Mouse (Mus musculus) urinary bladder, postnatal 36 days (tissue): ENCODE results near the gene Hoxd9.
A peak's percentile ranks its signal among the peaks of the same experiment; 100 is the strongest.

Source experiments
- DNase-seq, 2 experiments: peaks; one replicate each; pipeline ENCODE4 v3.0.0; 2022; ENCODE audit warnings: low spot score in 2 of 2, mixed read lengths in 1 of 2

Gene Hoxd9

GRCm38 (mm10) chr2:74711721-74712621 lies 14.4 kb downstream of the Hoxd9 start, which contains the start of the genes Hoxd3 and Hoxd4:
Gene Hoxd3, plus strand, starts transcription at chr2:74711927.
Gene Hoxd4, plus strand, starts transcription at chr2:74711929.
- DNase-seq, result peak; percentile 61 to 72

DNA sequence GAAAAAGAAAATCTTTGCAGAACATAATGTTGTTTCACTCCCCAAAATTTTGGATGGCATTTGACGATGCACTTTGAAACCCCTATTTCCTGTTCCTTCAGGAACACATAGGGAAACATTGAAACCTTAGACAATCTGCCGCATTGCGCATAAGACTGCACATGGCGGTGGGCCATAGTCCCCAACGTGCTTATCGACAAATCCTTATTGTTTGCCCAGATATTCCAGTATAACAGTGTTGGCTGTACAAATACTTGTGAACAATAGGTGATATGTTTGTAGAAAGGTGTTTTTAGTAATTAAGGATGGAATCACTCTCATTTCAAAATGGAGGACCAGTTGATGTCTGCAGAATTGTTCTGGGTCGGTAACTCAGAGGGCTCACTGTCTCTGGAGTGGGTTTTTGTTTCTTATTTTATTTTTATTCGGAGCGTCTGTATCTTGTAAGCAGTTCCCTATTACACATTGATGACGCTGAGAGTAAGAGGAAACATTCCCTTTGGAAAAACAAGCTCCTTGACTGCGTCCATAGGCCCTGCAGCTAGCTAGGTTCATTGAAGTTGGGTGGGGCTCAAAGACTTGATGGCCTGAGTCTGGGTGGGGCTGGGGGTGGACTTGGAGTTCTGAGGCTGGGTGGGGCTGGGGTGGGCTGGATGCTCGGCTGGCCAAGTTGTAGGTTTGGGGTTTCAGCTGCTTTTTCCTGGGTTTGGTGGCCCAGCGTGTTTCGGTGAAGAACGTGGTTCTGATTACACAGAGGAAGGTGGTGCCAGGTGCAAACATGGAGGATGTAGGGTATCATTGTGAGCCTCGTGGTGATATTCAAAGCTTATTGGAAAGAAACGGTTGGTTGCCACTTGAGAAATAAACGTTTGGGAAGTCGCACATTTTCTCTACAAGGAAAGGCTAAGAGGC lies 16.0 kb downstream of the Hoxd9 start:
- DNase-seq, result no peak

DNA sequence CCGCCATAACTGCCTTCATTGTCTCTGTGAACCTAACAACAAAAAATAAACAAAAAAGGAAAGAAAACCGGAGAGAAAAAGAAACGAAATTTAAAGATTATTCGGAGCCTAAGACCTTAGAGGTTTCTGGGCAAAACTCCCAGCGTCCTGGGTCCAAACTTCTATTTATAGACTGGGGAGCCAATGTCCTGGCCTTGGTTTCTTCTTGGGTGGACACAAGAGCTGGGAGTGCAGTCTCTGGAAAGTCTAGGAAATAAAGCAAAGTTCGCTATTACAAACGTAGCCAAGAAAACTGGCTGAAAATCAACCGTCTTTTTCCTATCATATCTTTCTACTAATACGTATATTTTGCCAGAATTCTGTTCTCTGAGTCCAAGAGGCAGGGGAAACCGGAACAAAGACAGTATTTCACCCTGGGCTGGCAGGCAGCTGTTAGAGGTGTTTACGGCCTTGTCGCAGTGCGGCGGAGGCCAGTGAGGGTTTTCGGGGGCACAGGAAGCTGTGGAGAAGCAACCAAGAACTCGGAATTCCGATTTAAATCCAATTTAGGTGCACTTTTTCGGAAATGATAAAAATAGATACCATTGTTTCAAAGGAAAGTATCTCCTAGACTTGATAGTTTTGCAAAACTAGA lies 16.7 kb downstream of the Hoxd9 start:
- no peak for DNase-seq

GRCm38 (mm10) chr2:74714881-74715280 lies 17.4 kb downstream of the Hoxd9 start:
- no peak for DNase-seq

- DNase-seq, result peak; percentile 87 to 93
These were observed 18.1 kb downstream of the Hoxd9 start for GRCm38 (mm10) chr2:74715504-74716241.

DNA sequence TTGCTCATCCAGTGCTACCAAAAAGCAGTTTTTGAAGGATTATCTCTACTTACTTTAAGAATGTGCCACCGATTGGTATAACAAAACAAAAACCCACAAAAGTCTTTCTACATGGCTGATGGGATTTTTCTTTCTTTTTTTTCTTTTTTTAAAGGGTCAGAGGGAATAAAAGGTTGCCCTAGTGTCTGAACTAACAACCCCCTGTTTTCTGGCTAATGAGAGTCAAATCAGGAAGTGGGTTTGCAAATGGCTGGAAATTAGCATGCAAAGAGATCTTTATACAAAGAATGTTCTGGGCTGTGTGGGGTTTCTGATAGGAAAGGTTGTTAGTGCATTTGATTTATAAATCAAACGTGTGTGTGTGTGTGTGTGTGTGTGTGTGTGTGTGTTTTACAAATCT lies 22.9 kb downstream of the Hoxd9 start:
- no peak for DNase-seq

GRCm38 (mm10) chr2:74720955-74721491 lies 23.5 kb downstream of the Hoxd9 start:
- DNase-seq, result no peak

DNA sequence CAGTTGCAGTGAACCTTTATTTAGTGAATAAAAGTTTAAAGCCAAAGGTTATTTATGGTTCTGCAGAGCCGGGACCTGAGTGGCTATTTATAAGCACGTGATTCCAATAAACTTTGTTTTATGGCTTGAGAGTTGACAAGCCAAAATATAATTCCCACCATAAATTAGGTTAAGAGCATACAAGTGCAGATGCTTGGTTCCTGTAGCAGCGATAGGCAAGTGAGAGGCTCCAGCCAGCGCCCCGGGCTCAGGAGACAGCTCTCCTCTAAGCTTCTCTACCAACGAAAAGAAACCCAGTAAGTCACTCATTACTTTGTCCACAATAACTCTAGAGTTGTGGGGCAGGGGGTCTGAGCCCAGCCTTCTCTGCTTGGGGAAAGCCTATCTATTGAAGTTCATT lies 24.4 kb downstream of the Hoxd9 start:
- no peak for DNase-seq

GRCm38 (mm10) chr2:74722949-74723348 lies 25.4 kb downstream of the Hoxd9 start:
- DNase-seq, result no peak

DNA sequence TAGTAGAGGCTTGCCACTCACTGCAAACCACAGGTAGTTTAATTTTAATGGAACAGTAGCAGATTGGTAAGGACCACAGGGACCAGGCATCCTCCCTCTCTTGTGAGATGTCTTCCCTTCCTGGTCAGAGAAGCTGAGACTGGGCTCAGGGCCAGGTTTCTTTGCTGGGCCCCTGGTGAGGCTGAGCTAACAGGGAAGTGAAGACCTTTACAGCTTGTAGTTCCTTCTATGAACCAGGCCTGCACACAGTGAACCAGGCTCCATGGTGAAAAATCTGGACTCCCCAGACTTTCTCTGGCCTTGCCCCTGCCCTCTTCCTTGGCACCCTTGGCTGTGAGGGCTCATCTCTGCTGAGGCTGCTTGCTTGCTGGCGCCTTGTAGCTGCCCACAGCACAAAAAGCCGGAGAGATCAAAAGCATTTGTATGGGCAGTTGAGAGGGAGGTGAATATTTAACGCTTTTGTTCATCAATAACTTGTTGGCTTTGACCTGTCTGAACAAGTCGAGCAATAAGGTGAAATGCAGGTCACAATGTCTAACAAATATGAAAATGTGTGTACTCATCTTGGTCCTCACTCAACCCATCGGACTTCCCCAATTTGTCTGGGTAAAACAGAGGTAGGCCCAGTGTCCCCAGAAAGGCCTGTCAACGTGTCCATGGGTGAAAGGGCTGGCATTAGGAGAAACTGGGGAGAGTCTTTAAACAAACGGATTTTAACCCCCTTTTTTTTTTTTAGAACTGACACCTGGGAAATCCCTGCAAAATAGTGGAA lies 26.9 kb downstream of the Hoxd9 start:
- no peak for DNase-seq

DNA sequence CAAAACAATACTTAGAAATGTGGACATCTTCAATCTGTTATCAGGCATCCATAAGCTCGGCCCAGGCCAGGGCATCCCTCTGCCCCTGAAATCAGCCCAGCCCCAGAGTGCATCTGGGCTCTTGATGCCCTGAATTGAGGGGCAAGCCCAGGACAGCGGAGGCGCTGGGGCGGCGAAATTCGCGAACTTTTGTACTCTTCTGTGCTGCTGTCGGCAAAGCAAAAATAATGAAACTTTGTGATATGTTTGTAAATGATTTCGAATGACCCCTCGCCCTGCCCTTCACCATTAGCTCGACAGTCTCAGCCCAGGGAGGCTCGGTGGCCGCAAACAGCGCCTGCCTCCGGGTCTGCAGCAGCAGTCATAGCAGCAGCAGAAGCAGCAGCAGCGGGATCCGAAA lies 27.6 kb downstream of the Hoxd9 start:
- no peak for DNase-seq

DNA sequence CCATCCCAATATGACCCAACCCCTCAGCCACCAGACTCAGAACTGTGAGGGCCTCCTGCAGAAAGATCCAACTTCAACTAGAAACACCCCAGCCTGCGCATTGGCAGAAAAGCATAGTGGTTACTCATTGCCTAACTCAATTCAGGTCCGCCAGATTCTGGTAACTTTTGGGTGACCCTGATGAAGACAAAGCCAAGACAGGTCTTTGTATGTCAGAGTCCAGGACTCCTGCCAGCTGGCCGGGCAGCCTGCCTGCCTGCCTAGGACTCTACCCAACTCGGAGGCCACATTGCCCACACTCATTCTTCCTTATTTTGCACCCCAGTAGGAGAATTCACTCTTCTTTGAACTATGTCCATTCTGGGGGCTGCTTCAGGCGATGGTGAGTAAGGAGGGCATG lies 29.0 kb downstream of the Hoxd9 start, which contains the start of gene Gm28230:
Gene Gm28230, plus strand, starts transcription at position 178 of the 400 bp plus-strand sequence.
- peak in 1 of 2 experiments; percentile 50 for DNase-seq

- no peak for DNase-seq
These were observed 29.6 kb downstream of the Hoxd9 start for GRCm38 (mm10) chr2:74726973-74727639.

DNA sequence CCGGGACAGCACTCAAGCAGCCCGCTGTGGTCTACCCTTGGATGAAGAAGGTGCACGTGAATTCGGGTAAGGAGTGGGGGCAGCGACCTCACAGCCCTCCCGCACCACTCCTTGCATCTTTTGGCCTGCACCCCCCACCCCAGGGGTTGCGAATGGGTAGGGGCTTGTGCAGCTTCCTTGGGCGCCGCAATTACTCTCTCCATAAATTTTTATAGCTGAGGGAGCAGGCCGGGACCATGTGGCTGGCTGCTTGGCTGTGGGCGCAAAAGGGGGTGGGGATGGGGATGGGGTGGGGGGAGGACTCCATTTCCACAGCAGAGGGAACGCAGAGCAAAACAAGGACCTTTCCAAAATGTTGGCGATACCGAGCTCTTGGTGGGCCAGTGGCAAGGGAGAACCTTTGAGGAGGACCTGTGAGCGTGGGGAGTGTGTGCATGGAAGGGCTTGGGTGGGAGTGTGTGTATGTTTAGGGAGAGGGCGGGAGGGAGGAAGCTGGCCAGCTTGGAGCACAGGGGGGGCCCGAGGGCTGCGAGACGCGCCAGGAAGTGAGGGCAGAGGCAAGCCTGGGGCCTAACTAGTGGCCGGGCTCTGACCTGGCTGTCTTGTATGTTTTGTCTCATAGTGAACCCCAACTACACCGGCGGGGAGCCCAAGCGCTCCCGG lies 30.2 kb downstream of the Hoxd9 start:
- DNase-seq, result no peak

- DNase-seq, result no peak
These were observed 30.8 kb downstream of the Hoxd9 start for GRCm38 (mm10) chr2:74728303-74728680.

GRCm38 (mm10) chr2:74730331-74730730 lies 32.8 kb downstream of the Hoxd9 start:
- no peak for DNase-seq

GRCm38 (mm10) chr2:74731055-74731454 lies 33.5 kb downstream of the Hoxd9 start:
- DNase-seq, result no peak

GRCm38 (mm10) chr2:74731799-74732512 lies 34.4 kb downstream of the Hoxd9 start:
- no peak for DNase-seq
